Mouse (Mus musculus) intestine, postnatal 0 days (tissue): ENCODE data around the gene Robo1. TPM values are rescaled to one million over a fixed set of nuclear protein-coding genes. Genes with fewer than 3 reads are reported as not detected.

Source experiments
- ATAC-seq: fragments of 200-750 bp; cut with Nextera tagmentation; 2 replicates; pipeline ENCODE4 v1.8.0; 2017; ENCODE audit warnings: mild to moderate bottlenecking, moderate TSS enrichment, moderate library complexity
- H3K27ac ChIP-seq: fragments of 300-500 bp; sonication (generic); 2 replicates; pipeline ENCODE4 v1.5.1; 2014; ENCODE audit warnings: mild to moderate bottlenecking, low read depth, low read length, moderate library complexity
- H3K27me3 ChIP-seq: fragments of 300-500 bp; sonication (generic); replicated peaks from 2 replicates; pipeline ENCODE4 v1.6.1; 2014; ENCODE audit warnings: low read length, mixed read lengths; ENCODE audit not compliant: control insufficient read depth, insufficient read depth
- H3K36me3 ChIP-seq: fragments of 300-500 bp; sonication (generic); 2 replicates; pipeline ENCODE4 v1.6.1; 2014; ENCODE audit warnings: mild to moderate bottlenecking, moderate library complexity; ENCODE audit not compliant: control insufficient read depth, insufficient read depth
- H3K4me1 ChIP-seq: fragments of 300-500 bp; sonication (generic); replicated peaks from 2 replicates; pipeline ENCODE4 v1.6.1; 2014; ENCODE audit warnings: antibody characterized with exemption, low read length, mixed read lengths; ENCODE audit not compliant: control insufficient read depth, insufficient read depth
- H3K4me2 ChIP-seq: fragments of 300-500 bp; sonication (generic); replicated peaks from 2 replicates; pipeline ENCODE4 v1.6.1; 2014; ENCODE audit warnings: low read depth, mild to moderate bottlenecking, moderate library complexity
- H3K4me3 ChIP-seq: fragments of 300-500 bp; sonication (generic); 2 replicates; pipeline ENCODE4 v1.5.1; 2014; ENCODE audit warnings: low read depth, low read length
- H3K9ac ChIP-seq: fragments of 300-500 bp; sonication (generic); 2 replicates; pipeline ENCODE4 v1.6.1; 2014; ENCODE audit warnings: mild to moderate bottlenecking, low read depth, low read length
- H3K9me3 ChIP-seq: fragments of 300-500 bp; sonication (generic); 2 replicates; pipeline ENCODE4 v1.6.1; 2016; ENCODE audit warnings: mixed run types; ENCODE audit not compliant: control insufficient read depth
- CTCF ChIP-seq: sonication (generic); IDR thresholded peaks from 2 replicates; pipeline ENCODE4 v1.5.1; 2016; ENCODE audit warnings: low read depth, mild to moderate bottlenecking, control low read depth, antibody characterized with exemption, moderate library complexity
- WGBS: fragments of 180-500 bp; shearing (Covaris S2); extraction: QIAGEN DNeasy Blood & Tissue Kit; methylation state at CpG from one replicate; pipeline ENCODE4 v1.1.7; 2014; 5-methylcytosine and 5-hydroxymethylcytosine counted together
- polyA plus RNA-seq: library from polyadenylated mRNA; unstranded; fragments of >200 nt; fragmentation: Nextera tagmentation; extraction: Ambion mirVana; gene quantifications from 2 replicates; pipeline ENCODE4 v1.2.1, GENCODE M21; 2015

Gene Robo1
- polyA plus RNA-seq, 1 experiment from 2014 or later, result 2.7 TPM

GRCm38 (mm10) chr16:72419328-72420066 is 111.4 kb downstream of the Robo1 start:
- TF ChIP-seq CTCF, result no peak
- ATAC-seq, result no peak
- Histone ChIP-seq H3K4me1 (no peaks in the 10 kb centered on the region), H3K27me3 (no peaks in the 10 kb centered on the region), H3K9ac (no peak overlapping the region), H3K36me3 (no peaks in the 10 kb centered on the region), H3K9me3 (no peaks in the 10 kb centered on the region), H3K4me2 (no peak overlapping the region), H3K27ac (no peak overlapping the region), H3K4me3 (no peak overlapping the region)
- 76% methylated on average over 5 of the region's 5 CpGs for WGBS

DNA sequence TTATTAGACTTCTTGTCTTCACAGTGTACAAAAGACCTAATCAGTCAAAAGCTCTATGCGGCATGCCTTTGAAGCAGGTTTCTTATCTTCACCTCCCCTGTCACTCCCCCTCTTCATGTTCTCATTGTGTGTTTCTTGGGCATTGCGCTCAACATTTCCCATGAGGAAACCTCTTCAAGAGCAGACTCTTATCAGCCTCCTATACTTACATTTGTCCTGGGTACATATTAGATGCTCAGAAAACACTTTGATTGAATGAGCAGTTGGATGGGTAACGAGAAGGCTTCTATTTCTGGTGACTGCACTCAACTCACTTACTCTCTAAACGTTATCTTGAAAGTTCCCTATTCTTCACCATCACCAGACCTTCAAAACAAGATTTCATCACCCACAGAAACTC is 114.3 kb downstream of the Robo1 start:
- TF ChIP-seq CTCF, result no peak
- H3K4me1 ChIP-seq, result no peaks in the 10 kb centered on the region
- no peaks in the 10 kb centered on the region for H3K36me3 ChIP-seq
- H3K27ac ChIP-seq, result no peak overlapping the region
- ATAC-seq, result no peak
- H3K9me3 ChIP-seq, result no peaks in the 10 kb centered on the region
- H3K27me3 ChIP-seq, result no peaks in the 10 kb centered on the region
- no peak overlapping the region for H3K4me3 ChIP-seq
- H3K9ac ChIP-seq, result no peak overlapping the region
- WGBS, result 65% methylated on average over 4 of the region's 4 CpGs
- no peak overlapping the region for H3K4me2 ChIP-seq

DNA sequence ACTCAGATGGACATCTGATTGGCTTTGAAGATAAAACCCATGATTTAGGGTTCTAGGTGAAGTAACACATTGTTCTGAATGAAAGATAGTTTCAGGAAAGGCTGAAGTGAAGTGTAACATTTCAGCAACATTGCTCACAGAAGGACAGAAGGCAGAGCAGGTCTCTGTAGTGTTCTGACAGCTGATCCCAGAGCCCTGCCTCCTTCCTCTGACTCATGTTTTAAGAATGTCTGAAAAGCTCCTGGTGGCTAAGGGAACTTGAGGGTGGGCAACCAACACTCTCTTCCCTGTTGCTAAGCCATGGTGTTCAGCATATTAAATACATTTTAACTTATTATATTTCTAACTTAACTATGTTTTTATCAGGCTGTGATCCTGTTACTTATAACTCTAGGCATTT is 126.3 kb downstream of the Robo1 start:
- no peaks in the 10 kb centered on the region for H3K27me3 ChIP-seq
- H3K4me2 ChIP-seq, result no peak overlapping the region
- H3K9me3 ChIP-seq, result no peaks in the 10 kb centered on the region
- ATAC-seq, result no peak
- no peaks in the 10 kb centered on the region for H3K4me1 ChIP-seq
- no peak overlapping the region for H3K9ac ChIP-seq
- H3K36me3 ChIP-seq, result no peaks in the 10 kb centered on the region
- H3K4me3 ChIP-seq, result no peak overlapping the region
- no peak for TF ChIP-seq CTCF
- no peak overlapping the region for H3K27ac ChIP-seq

DNA sequence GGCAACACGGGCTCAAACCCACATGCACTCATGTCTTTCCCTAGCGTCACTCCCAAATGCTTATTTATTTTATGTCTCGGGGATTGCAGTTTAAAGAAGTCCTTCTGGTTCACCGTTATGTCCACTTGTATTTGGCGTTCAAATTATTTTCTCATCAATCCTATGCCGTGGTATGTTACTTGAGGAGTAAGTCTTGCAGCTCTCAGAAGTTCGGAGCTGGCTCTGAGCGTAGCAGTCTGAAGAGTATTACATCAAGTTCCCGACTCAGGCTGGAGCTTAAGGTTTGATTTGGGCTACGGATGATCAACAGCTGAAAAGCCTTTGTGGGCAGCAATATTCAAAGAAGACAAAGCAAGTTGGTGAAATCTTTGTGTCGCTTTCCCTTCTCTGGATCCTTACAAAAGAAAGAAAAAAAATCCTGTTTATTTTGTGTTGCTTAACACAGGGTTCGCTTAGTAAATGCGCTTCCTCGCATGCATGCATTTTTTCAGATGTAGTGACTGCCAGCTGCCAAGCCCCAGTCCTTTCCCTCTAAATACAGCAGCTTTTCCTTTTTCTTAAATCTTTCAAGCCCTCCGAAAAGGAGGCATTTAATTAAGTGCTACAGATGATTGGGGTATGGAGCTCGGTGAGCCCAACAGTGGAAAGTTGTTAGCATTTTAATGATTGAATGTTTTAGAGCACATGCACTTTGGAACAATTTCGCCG is 136.5 kb downstream of the Robo1 start:
- 65% methylated on average over 18 of the region's 18 CpGs for WGBS
- H3K4me1 ChIP-seq, result no peaks in the 10 kb centered on the region
- H3K27ac ChIP-seq, result no peak overlapping the region
- no peak overlapping the region for H3K4me3 ChIP-seq
- peak overlapping the region; percentile 32; the same call in 1 of the 2 replicates for H3K4me2 ChIP-seq
- no peaks in the 10 kb centered on the region for H3K36me3 ChIP-seq
- H3K9me3 ChIP-seq, result no peaks in the 10 kb centered on the region
- H3K27me3 ChIP-seq, result no peaks in the 10 kb centered on the region
- ATAC-seq, result no peak
- no peak for TF ChIP-seq CTCF
- H3K9ac ChIP-seq, result no peak overlapping the region

GRCm38 (mm10) chr16:72458155-72458554 is 150.0 kb downstream of the Robo1 start:
- ATAC-seq, result no peak
- Histone ChIP-seq H3K4me2 (no peak overlapping the region), H3K4me1 (no peaks in the 10 kb centered on the region), H3K4me3 (no peak overlapping the region), H3K27ac (no peak overlapping the region), H3K36me3 (no peaks in the 10 kb centered on the region), H3K27me3 (no peaks in the 10 kb centered on the region), H3K9me3 (no peaks in the 10 kb centered on the region), H3K9ac (no peak overlapping the region)
- WGBS, result 47% methylated on average over 10 of the region's 10 CpGs
- TF ChIP-seq CTCF, result no peak

DNA sequence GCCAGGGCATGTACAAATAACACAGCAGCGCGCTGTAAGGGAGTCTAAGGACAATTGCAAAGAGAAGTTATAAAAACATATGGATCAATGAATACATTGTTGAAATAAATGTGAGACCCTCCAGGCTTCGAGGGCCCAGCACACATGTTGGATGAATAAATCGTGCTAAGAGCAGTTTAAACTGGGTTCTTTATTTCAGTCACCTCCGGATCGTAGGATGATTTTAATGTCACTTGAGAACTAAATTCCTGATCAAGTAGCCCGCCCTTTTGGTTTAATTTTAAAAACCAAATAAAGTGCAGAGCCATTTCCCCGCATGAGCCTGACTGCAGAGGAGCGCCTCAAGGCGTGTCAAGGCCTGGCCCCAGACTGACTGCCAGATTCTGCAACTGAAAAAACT is 150.5 kb downstream of the Robo1 start:
- TF ChIP-seq CTCF, result no peak
- no peak for ATAC-seq
- Histone ChIP-seq H3K27ac (no peak overlapping the region), H3K4me3 (no peak overlapping the region), H3K4me1 (no peaks in the 10 kb centered on the region), H3K9me3 (no peaks in the 10 kb centered on the region), H3K4me2 (no peak overlapping the region), H3K27me3 (no peaks in the 10 kb centered on the region), H3K36me3 (no peaks in the 10 kb centered on the region), H3K9ac (no peak overlapping the region)
- 58% methylated on average over 10 of the region's 10 CpGs for WGBS
